Mouse (Mus musculus) right cerebral cortex, postnatal 36 days (tissue): ENCODE measurements at regions not wholly inside any gene's neighbourhood (a gene's known extent, or its start where the extent isn't known, plus 50 kb on each side); places are given as distances from the start of the nearest gene placed in this dataset.

Experiments used
- DNase-seq, 2 experiments: peaks; one replicate each; pipeline ENCODE4 v3.0.0; 2022; ENCODE audit warnings: low spot score in 2 of 2, mixed read lengths in 1 of 2

DNA sequence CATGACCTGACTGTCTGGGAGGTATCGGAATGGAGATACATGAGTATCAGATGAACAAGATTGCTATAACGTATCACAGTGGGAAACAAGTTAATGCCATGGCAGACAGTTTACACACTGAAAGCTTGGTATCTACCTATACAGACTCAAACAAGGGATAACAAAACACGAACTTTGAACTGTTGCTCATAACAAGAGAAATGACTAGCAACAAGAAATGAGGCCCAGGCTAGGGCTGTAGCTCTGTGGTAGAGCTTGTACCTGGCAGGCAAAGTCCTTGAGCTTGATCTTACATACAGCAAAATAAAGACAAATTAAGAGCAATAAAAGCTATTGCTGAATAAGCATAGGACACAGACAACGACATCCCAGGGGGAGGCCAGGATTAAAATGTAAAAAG, 172.4 kb upstream of the Pln start:
- no peak for DNase-seq

GRCm38 (mm10) chr10:53167767-53168166, 169.7 kb upstream of the Pln start:
- DNase-seq, result no peak

DNA sequence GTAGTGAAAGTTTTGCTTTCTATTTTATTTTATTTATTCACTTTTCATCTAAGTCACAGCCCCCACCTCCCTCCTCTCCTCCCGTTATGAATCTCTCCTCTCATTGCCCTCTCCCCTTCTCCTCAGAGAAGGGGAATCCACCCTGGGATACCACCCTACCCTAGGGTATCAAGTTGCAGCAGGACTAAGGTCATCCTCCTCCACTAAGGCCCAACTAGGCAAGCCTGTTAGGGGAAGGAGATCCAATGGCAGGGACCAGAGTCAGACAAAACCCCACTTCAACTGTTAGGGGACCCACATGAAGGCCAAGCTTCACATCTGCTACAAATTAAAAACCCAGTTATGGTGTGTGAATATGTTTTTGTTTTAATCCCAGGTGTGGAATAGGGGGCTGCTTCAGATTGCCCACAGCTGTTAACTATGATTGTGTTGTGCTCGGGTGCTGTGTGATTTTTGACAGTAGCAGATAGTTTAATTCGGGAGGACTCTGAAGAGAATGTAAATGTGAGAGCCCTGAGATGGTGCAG, 163.4 kb upstream of the Pln start:
- no peak for DNase-seq

GRCm38 (mm10) chr10:53175946-53176345, 161.5 kb upstream of the Pln start:
- no peak for DNase-seq

DNA sequence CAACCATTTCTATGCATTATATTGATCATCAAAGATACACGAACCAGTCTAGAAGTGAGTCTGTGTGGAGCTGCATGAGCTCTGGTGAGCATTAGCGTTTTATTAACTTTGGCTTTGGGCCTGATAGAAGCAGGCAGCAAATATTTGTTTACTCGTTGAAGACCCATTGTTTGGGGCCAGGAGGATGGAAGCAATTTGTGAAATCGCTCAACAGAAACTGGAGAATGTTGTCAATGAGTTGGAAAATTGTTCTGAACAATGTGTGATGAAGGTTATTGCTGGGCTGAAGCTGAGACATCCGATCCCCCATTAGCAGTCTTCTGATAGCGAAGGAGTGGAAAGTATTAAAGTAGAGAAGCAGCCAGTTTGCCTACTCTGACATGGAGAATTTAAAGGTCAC, 158.9 kb upstream of the Pln start:
- no peak for DNase-seq

DNA sequence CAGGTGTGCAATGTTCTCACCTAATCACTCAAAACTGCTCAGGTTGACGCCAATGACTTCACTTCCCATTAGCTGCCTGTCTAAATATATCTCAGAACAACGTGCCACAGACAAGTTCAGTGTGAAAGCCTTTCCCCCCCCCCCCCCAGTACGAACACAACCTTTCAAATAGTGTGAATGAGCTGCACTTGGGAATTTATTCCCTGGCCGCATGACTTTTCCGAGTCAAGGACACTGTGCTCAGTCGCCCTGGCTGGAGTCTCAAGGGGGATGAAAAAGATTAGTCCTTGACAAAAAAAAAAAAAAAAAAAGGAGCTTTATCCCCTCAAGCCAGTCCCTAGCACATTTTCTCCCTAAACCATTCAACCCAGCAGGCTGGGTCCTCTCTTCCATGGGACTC, 158.4 kb upstream of the Pln start:
- no peak for DNase-seq

- peak in 1 of 2 experiments; percentile 40 for DNase-seq
Measured at GRCm38 (mm10) chr10:53180751-53181151, 156.7 kb upstream of the Pln start.

DNA sequence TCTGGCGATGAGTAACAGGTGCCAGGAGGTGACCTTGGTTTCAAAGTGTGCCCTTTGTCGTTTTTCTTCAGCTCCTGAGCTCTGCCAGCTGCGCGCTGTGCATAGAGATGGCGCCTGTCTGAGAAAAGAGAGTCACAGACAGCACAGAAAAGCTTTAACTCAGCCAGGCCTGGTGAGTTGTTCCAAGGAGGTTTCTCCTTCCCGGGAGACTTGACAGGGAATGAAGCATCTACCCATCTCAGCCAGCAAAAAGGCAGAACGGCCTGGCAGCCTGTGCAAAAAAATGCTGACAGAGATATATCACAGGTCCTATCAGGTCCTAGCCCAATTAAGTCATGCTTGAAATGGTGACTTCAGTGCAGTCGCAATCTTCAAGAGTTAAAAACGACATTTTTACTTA, 156.1 kb upstream of the Pln start:
- no peak for DNase-seq

GRCm38 (mm10) chr10:53208466-53208865, 129.0 kb upstream of the Pln start:
- DNase-seq, result no peak

- no peak for DNase-seq
Measured at GRCm38 (mm10) chr10:53209916-53210315, 127.6 kb upstream of the Pln start.
